Mouse (Mus musculus) gastrocnemius, postnatal 10 days (tissue): ENCODE measurements around the gene Tecpr2. TPM values are rescaled to one million over a fixed set of nuclear protein-coding genes. Genes with fewer than 3 reads are reported as not detected.

Source experiments
- DNase-seq: peaks from one replicate; pipeline ENCODE4 v3.0.0; 2021; ENCODE audit warnings: mixed read lengths
- total RNA-seq, 2 experiments: library from RNA; stranded (reverse); gene quantifications; 2 replicates each; pipeline ENCODE4 v1.2.3; 2021

The Tecpr2 gene
- total RNA-seq, 2 experiments from 2014 or later: 2.6 to 3.3 TPM

DNA sequence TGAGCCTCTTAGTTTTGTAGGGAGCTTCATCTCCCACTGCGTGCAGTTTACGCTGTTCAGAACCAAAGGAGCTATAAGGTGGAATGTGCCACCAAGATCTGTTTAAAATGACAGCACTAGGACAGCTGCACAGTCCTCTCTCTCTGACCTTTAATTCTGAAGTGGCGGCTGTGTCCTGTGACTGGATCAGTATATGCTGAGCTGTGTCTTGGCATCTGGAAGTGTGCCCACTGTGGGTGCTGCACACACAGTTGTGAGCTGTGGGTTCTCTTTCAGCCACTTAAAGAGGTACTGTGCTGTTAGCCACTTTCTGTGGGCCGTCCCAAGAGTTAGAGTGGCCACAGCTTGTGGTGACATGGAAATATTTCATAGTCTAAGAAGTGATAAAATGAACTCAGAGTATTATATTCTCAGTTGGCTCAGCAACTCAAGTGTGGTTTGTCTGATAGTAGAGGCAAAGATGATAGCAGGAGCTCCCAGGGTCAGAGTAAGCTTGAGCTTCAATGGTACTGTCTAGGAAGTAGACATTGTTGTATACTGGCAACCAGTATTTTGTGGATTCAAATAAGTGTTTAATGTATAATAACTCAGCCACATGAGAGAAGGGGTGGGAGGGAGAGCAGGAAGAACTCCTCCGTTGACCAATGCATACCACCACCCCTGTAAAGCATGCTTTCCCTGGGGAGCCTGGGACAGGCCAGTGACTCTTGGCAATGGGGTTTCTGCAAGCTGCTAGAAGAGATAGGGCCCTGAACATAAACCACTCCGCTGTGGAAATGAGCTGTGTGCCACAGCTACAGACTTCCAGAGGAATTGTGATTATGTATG is 59.2 kb downstream of the Tecpr2 start:
- DNase-seq: no peak

DNA sequence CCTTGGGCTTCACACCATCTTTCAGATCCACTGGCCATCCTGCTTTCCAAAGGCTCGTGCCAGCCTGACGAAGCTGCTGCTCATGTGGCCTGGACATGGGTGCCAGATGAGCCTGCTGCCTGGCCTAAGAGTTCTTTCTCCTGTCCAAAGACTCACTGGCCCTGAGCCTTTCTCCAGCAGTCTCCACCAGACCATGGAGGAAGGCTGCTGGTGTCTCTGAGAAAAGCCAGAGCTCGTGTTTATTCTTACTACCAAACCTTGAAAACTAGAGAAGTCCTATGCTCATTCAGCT is 59.8 kb downstream of the Tecpr2 start:
- peak; percentile 20 for DNase-seq

DNA sequence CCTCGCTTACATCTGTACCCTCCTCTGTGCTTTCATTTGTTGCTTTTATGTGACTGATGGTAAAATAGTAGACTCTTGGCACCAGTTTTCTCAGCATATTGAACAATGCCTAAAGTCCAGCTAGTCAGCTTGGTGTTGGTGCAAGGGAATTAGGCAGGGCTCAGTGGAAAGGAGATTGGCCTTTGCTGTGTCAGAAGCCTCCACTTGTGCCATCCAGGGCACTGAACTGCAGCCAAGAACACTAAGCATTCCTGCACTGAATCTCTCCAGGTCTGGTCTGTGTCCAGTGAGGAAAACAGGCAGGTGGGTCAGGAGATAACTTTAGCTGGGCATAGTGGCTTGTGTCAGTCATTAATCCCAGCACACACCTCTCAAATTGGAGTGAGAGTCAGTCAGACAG is 60.3 kb downstream of the Tecpr2 start:
- no peak for DNase-seq

DNA sequence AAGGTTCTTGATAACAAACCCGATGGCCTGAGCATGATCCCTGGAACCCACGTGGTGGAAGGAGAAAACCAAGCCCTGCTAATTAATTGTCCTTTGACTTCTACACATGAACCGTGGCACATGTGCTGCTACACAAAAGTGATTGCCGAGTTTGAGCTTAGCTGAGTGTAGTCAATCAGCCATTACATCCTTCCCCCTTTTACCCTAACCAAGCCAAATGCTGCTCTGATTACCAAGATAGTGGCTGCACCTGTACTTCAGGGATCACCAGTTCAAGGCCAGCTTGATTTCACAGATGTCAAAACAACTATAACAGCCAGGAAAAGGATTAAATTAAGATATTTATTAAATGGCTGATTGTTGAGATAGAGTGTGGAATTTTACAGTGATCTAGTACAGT is 61.1 kb downstream of the Tecpr2 start:
- no peak for DNase-seq

DNA sequence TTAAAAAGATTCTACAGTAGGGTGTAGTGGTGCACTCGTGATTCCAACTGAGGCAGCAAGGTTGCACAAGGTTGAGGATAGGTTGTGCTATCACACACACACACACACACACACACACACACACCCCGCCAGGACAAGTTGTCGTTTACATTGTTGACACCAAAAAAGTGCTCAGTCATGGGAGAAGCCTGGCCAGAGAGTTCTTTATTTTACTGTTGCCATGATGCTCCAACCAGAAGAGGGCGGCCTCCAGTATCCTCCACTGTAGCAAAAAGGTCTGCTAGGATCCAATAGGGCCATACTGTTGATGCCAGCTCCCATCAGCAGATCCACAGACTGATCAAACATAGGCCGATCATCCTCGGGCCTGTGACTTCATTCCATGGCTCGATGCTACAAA is 62.2 kb downstream of the Tecpr2 start:
- no peak for DNase-seq

DNA sequence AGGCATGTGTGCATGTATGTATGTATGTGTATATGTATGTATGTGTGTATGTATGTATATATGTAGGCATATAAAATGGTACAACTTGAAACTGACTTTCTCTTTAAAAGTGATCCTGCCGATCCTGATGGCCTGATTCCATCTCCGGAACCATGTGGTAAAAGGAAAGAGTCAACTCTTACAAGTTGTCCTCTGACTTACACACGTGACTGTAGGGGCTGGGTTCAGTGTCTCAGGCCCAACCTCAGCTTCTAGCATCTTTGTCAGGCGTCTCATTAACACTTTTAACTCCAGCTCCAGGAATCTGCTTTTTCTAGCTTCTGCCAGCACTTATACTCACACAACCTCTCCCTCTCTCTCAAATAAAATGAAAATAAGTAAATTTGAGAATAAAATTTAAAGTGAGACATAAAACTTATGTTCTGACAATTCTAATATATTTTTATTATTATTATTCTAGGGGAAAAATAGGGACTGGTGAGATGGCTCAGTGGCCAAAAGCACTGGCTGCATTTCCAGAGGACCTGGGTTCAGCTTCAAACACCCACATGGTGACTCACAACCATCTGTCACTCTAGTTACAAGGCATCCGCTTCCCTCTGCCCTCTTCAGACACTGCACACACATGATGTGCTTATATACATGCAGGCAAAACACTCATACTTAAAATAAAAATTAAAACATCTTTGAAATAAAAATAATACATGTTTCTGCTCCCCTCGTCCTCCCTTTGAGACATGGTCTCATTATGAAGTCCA is 63.7 kb downstream of the Tecpr2 start:
- no peak for DNase-seq

DNA sequence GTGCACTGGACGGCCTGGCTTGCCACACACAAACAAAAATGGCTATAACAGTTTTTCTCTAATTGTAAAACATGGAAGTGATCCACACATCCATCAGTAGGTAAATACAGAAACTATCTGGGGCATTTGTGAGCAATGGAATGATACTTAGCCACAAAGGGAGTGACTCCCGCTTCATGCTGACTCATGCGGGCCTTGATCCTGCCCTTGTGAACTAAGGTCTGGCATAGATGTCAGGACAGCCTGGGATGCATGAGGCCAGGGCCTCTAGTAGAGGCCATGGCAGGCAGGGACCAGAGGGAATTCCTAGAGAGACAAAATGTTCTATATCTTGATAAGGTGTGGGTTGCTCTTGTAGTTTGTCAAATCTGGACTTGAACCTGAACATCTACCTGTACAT is 64.4 kb downstream of the Tecpr2 start:
- DNase-seq: no peak

DNA sequence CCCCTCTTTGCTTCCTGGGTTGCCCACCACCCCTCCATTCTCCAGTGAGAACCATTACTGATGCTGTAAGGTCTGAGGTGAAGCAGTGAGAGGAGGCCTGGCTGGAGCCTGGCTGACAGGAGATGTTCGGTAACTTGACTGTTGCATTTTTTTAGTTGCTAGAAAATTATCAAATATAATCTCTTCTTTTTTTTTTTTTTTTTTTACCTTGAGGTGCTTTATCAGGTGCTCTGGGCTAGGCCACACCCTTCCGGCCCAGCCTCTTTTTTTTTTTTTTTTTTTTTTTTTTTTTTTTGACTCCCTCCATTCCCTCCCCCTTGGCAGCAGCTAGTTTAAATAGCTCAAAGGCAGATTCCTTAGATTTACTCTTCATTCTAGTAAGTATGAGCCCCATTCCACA is 64.8 kb downstream of the Tecpr2 start:
- no peak for DNase-seq

DNA sequence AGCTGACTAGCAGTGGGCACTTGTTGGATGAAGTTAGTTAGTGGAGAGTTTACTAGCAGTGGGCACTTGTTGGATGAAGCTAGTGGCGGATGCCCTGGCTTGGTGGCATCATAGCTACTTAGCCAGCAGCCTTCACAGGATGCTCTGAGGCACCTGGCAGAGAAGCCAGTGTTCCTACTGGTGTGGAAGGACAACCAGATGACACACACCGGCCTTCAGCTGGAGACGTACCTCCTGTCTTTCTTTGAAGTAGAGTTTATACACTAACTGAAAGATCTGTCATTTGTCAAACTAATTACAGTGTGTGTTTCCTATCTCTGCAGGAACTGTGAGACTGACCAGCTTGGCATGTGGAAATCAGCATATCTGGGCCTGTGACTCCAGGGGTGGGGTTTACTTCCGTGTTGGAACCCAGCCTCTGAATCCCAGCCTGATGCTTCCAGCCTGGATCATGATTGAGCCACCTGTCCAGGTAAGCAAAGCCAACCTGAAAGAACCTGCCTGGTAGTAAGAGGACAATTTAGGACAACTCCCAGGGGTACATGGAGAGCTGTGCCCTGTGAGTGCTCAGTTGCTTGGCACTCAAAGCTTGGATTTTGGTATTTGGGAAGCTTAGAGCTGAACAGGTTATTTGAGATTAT is 65.4 kb downstream of the Tecpr2 start:
- no peak for DNase-seq

DNA sequence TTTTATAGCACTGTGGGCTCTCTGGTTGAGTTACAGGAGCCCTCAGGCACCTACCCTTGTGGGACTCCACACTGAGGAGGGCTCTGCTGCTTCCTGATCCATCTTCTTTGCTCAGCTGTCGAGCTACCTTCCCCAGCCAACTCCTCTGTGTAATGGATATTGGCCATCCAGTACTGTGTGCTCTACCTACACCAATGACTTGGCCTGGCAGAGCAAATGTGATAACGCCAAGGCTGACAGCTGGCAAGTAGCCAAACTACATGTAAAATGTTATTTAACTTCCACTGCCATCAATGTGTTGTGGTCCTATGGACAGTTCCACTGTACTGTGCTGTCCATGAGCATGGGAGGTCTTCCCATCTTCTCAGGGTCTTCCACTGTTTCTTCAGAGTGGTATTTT is 72.9 kb downstream of the Tecpr2 start:
- DNase-seq: no peak

DNA sequence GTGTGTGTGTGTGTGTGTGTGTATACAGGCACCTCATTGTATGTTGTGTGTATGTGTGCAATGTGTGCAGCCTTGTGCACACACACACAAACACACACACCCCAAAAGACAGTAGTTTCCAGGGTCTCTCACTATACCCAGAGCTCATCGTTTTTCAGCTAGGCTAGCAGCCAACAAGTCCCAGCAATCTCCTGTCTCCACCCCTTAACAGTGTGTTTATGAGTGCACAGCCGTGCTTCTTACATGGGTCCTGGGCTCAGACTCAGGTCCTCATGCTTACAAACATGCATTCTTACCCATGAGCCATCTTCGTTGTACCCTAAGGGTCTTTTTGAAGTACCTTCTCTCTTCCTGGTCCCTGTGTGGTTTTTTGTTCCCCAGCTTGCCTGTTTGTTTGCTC is 76.4 kb downstream of the Tecpr2 start:
- DNase-seq: no peak

DNA sequence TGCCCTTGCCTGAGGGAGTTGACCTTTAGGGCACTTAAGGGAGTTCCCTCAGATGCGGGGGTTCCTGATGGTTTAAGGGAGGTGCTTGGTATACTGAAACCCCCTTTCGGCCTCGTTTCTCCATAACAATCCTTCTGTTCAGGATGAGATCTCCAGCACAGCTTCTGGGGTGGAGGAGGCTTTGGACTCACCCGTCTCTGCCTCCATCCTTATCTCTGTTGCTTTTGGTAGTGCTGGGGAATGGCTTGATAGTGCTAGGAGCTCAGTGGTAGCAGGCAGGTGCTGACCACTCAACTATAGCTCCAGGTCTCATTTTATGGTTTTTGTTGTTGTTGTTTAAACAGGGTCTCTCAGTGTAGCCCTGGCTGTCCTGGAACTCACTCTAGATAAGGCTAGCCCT is 77.0 kb downstream of the Tecpr2 start:
- DNase-seq: no peak

DNA sequence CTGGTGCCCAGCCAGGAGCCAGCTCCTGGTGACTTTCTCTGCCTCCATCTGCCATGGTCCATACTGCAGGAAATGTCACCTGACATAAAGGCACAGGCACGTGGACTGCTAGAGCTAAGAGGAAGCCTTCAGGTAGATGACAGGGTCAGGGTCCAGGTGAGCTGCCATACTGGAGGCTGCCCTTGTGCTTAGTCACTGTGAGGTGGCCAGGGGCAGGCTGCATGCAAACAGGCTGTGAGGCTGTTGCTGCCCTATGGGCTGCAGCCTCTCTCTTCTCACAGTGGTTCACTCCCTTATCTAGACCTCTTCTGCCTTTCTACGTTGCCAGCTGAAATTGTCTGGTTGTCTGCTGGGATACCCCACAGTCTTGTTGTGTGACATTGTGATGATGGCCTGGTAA is 78.1 kb downstream of the Tecpr2 start:
- DNase-seq: no peak

DNA sequence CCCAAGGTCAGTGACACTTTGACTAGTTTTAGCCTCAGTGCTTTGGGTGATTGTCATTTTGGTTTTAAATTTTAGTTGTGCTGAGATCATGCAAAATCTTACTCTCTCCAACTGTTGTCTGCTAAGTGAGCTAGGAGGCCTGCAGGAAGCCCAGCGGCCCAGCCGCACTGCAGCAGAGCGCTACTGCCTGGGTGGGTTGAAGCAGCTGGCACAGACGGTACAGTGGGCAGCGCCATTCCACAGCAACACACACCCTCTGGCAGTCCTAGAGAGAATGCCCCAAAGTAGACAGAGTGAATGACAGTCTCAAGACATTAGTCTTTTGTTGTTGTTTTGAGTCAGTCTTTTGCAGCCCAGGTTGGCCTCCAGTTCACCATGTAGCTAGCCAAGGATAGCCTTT is 81.3 kb downstream of the Tecpr2 start:
- DNase-seq: no peak

DNA sequence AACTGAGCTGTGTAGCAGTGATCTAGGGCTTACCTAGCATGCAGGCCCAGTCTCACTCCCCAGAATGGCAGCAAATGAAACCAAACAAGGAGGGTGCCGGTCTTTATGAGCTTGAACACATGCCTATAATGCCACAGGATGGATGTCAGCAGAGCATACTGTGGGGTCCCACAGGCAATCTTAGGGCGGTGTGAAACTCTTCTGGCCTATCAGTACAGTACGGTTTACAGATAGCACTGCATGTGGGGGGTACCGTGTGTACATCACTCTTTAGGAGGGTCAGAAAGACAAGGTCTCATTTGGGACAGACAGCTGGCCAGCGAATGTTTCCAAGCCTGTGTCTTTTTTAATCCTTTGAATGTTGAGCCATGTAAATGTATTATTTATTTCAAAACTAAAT is 82.9 kb downstream of the Tecpr2 start:
- DNase-seq: no peak

DNA sequence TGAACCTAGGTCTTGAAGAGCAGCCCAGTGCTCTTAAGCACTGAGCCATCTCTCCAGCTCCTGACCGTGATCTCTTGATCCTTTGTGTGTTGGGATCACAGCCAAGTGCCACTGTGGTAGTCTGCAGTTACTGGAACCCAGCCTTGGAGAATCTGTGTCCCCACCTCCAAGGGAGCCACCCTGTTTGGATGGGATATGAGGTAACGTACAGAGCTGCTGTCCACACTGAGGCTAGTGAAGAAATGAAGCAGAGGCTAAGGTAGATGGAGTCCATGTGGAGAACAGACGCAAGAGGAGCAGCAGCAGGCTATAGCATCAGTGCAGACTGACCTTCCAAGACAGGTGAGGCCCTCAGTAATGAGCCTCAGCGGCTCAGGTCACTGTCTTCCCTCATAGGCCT is 84.8 kb downstream of the Tecpr2 start:
- DNase-seq: no peak

DNA sequence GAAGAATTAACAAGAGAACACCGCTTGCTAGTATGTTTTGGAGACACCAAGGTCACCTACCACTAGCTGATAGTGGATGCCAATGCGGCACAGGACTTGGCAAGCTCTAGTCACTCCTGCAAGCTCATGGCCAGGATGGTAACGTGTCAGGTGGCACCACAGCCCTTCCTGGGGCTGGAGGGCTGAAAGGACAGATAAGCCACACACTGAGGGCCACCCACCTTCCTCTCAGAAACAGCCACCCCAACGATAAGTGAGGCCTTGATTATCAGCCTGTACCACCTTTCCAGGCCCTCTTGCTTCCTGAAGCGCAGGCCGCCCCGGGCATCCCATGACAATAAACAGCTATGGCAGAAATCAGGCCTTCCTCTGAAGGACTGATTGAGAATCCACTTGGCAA is 85.2 kb downstream of the Tecpr2 start:
- DNase-seq: no peak

DNA sequence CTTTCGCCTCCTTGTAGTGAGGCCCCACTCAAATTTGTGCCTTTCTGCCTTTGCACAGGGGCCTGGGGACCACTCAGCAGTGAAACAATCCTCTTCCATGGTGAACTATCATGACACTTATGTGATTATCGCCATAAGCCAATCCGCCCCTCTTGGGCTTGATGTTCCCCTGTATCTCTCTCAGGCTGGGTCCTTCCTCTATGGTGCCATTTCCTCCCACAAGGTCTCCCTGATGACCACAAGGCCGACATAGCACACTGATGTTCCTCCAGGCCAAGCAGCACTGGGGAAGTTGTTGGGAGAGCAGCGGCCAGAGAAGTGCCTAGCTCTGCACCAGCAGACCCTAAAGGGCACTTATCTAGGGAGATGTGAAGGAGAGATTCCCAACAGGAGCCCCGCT is 85.7 kb downstream of the Tecpr2 start:
- no peak for DNase-seq

DNA sequence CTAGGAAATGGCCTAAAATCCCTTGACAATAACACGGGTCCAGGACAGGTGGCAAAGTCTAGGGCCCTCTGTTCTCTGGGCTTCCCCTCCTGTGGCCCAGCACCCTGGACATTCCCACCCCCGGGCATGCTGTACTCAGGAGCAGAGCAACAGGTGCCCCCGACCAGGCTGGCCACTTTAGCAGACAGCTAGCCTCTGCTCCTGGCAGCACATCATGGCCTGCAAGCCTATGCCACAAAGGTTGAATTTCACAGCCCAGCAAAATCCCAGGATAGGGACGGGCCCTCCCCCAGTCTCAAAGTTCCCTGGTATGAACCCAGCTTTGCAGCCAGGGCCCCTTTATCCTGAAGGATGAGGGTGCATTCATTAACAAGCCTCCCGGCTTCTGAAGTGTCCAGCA is 86.3 kb downstream of the Tecpr2 start:
- DNase-seq: peak; percentile 28

DNA sequence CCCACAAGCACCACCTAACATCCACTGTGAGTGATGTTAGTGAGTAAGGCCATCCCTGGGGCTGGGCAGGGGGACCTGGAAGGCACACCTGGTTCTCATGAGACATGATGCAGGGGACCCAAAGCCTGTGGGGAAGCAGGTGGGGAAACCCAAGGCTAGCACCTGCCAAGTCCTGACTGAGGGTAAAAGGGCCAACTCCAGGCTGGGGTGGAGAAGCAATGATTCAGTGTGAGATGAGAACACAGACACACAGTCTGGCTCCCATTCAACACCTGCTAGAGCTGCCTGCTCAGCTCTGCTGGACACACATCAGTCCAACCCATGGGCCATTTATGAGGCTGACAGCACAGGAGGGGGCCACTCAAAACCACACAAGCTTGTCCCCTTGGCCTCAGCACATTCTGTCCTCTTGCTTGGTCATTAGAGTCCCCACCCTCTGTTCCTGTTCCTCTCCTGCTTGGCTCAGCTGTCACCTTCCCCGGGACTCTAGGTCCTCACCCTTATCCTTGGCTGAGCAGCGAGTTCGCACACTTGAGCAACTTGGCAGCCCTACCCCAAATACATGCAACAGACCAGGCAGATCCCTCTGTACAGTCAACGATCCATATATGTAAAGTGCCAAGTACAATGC is 86.9 kb downstream of the Tecpr2 start:
- peak; percentile 24 for DNase-seq

DNA sequence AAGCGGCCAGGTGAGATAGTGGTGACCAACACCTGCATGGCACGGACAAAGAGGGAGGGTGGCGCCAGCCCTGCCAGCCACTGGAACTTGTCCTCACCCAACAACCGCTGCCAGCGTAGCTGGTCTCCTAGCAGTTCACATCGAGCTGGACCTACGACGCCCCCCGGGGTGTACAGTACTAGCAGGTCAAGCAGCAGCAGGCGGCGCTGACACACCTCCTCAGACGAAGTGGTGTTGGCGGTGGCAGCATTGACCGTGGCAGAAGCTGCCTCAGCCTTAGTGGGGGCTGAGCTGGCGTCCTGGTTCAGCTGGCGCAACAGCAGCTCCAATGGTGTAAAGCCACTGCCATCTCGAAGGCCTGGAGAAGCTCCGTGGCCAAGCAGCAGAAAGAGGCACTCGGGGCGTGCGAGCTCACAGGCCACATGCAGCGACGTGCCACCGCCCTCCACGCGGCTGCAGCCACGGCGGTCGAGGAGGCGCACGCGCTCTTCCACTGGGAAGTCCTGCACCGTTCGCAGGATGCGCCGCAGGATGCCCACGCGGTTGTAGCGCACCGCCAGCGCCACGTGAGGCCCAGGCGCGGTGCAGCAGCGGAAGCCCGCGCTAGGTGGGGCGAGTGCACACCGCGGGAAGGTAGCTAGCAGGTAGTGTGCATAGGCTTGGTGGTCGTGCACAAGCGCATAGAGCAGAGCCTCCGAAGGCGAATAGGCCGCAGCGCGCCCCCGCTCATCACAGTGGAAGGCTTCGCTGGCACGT is 87.7 kb downstream of the Tecpr2 start:
- no peak for DNase-seq

DNA sequence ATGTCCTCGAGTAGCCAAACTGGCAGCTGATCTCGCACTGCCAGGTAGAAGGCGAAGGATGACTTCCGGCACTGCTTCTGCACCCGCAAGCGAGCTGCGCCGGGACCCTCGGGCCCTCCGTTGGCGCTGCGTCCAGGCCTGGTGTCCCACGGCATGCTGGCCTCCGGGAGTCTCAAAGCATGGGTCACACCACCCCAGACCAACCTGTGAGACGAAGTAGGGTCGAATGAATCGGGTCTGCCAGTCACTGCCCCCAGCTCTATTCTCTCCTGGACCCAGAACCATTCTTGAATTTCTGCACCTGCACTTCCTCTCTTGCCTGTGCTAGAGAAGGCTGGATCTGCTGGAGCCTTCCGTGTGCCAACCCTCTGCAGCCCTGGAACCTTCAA is 88.3 kb downstream of the Tecpr2 start:
- DNase-seq: no peak
